Mouse (Mus musculus) C2C12 (cell line): ENCODE data around the gene Itih4. TPM values are rescaled to one million over a fixed set of nuclear protein-coding genes. Genes with fewer than 3 reads are reported as not detected.

ENCODE experiments used
- H3K27me3 ChIP-seq: one replicate; pipeline ENCODE4 v1.6.1; 2011; ENCODE audit not compliant: control insufficient read depth, insufficient read depth, insufficient read length
- H3K36me3 ChIP-seq: one replicate; pipeline ENCODE4 v1.6.1; 2011; ENCODE audit not compliant: control insufficient read depth, insufficient read depth
- H3K4me3 ChIP-seq: one replicate; pipeline ENCODE4 v1.5.1; 2011; ENCODE audit warnings: mild to moderate bottlenecking, control low read depth; ENCODE audit not compliant: poor library complexity, insufficient read depth, severe bottlenecking
- H3K79me2 ChIP-seq: one replicate; pipeline ENCODE4 v1.6.1; 2011; ENCODE audit not compliant: control insufficient read depth, insufficient read depth
- H3K79me3 ChIP-seq: one replicate; pipeline ENCODE4 v1.6.1; 2011; ENCODE audit warnings: low read depth, control low read depth
- H3ac ChIP-seq: one replicate; pipeline ENCODE3; 2011; ENCODE audit warnings: low read depth; ENCODE audit not compliant: control insufficient read depth, insufficient read length
- CEBPB ChIP-seq: IDR thresholded peaks from one replicate; pipeline ENCODE4 v1.6.1; 2011; ENCODE audit warnings: low read depth, mild to moderate bottlenecking, control low read depth, moderate library complexity
- CTCF ChIP-seq: IDR thresholded peaks from one replicate; pipeline ENCODE4 v1.5.1; 2011; ENCODE audit not compliant: control insufficient read depth, insufficient read depth, insufficient read length
- FOSL1 ChIP-seq: IDR thresholded peaks from one replicate; pipeline ENCODE4 v1.8.0; 2011; ENCODE audit warnings: mild to moderate bottlenecking, low read length; ENCODE audit not compliant: poor library complexity, insufficient read depth, severe bottlenecking
- MAX ChIP-seq: IDR thresholded peaks from one replicate; pipeline ENCODE4 v1.6.1; 2011; ENCODE audit warnings: mild to moderate bottlenecking, control low read depth
- MYOD1 ChIP-seq: IDR thresholded peaks from one replicate; pipeline ENCODE4 v1.6.1; 2011; ENCODE audit warnings: low read depth; ENCODE audit not compliant: control insufficient read depth, insufficient read length
- MYOG ChIP-seq: IDR thresholded peaks from one replicate; pipeline ENCODE4 v1.6.1; 2011; ENCODE audit not compliant: control insufficient read depth, insufficient read length; ENCODE audit errors: extremely low read depth
- USF1 ChIP-seq: IDR thresholded peaks from one replicate; pipeline ENCODE4 v1.6.1; 2011; ENCODE audit warnings: low read depth, mild to moderate bottlenecking, control low read depth, moderate library complexity
- polyA plus RNA-seq: library from polyadenylated mRNA; unstranded; fragments of >200 nt; fragmentation: generic; extraction: Trizol; gene quantifications from one replicate; pipeline ENCODE4 v1.2.1, GENCODE M21; 2012; ENCODE audit warnings: missing spikeins

Itih4 gene
- polyA plus RNA-seq, 1 experiment = 0.11 TPM

DNA sequence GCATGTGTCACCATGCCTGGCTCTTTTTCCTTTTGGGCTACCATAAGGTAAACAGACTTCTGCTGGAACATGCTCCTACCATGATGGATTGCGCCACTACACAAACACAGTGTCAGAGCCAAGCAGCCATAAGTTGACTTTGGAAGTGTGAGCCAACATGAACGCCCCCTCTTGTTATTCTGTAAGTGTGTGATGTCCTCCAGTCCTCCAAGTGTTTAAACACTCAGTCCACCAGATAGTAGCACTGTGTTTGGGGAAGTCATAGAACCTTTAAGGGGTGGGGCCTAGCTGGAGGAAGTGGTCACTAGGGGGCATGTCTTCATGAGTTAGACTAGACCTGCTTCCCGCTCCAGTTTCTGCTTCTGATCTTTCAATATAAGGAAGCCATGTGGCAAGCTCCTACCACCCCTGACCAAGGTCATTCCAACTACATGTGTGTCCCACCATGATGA lies 21.6 kb downstream of the Itih4 start:
- no peaks in the 10 kb centered on the region for H3K27me3 ChIP-seq
- TF ChIP-seq USF1 = no peak
- TF ChIP-seq MYOG = no peak
- no peak for TF ChIP-seq MAX
- no peak for TF ChIP-seq MYOD1
- H3K79me3 ChIP-seq = no peaks in the 10 kb centered on the region
- no peak overlapping the region for H3ac ChIP-seq
- H3K79me2 ChIP-seq = no peaks in the 10 kb centered on the region
- H3K36me3 ChIP-seq = no peaks in the 10 kb centered on the region
- no peak overlapping the region for H3K4me3 ChIP-seq

DNA sequence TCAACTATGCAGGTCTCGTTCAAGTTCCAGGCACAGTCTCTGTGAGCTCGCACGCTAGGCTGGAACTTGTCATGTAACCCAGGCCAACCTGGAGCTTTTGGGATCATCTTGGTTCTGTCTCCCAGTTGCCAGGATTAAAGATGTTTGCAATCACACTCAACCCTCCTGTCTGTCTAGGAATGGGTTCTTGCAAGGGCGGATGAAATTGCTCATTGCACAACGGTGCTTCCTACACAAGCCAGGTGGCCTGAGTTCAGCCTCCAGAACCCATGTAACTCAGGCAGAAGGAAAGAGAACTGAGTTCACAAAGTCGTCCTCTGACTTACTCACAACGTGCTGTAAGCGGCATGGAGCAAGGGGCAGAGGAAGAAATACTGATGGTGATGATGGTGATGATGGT lies 24.9 kb downstream of the Itih4 start:
- Histone ChIP-seq H3K79me3 (no peaks in the 10 kb centered on the region), H3K36me3 (no peaks in the 10 kb centered on the region), H3K79me2 (no peaks in the 10 kb centered on the region), H3ac (no peak overlapping the region), H3K4me3 (no peak overlapping the region), H3K27me3 (no peaks in the 10 kb centered on the region)
- TF ChIP-seq MYOG = no peak
- TF ChIP-seq CEBPB = no peak

GRCm38 (mm10) chr14:30912641-30913040 lies 26.4 kb downstream of the Itih4 start:
- H3K4me3 ChIP-seq = no peak overlapping the region
- no peaks in the 10 kb centered on the region for H3K79me2 ChIP-seq
- no peak for TF ChIP-seq FOSL1
- TF ChIP-seq USF1 = no peak
- TF ChIP-seq MAX = no peak
- TF ChIP-seq MYOG = no peak
- no peak for TF ChIP-seq MYOD1
- no peak for TF ChIP-seq CEBPB
- TF ChIP-seq CTCF = no peak
- H3K27me3 ChIP-seq = no peaks in the 10 kb centered on the region
- no peaks in the 10 kb centered on the region for H3K79me3 ChIP-seq
- no peaks in the 10 kb centered on the region for H3K36me3 ChIP-seq
- no peak overlapping the region for H3ac ChIP-seq

GRCm38 (mm10) chr14:30913404-30913803 lies 27.1 kb downstream of the Itih4 start:
- Histone ChIP-seq H3K79me2 (no peaks in the 10 kb centered on the region), H3K27me3 (no peaks in the 10 kb centered on the region), H3ac (no peak overlapping the region), H3K36me3 (no peaks in the 10 kb centered on the region), H3K79me3 (no peaks in the 10 kb centered on the region), H3K4me3 (no peak overlapping the region)
- TF ChIP-seq MAX (no peak), MYOD1 (no peak)

DNA sequence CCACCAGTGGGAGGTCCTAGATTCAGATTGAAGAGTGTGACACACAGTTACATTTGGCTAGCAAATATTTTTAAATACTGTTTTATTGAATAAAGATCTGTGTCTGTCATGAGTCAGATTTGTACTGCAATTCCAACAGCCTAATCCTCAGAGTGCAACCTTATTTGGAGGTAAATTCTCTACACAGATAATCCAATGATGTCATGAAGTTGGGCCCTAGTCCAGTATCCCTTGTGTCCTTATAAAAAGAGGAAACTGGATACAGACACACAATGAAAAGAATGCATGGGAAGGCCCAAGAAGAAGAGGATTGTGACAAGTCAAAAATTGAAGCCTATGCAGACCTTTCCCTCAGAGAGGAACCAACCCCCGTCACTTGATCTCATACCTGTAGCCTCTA lies 30.2 kb downstream of the Itih4 start:
- Histone ChIP-seq H3K36me3 (no peaks in the 10 kb centered on the region), H3K79me3 (no peaks in the 10 kb centered on the region), H3K27me3 (no peaks in the 10 kb centered on the region), H3ac (no peak overlapping the region), H3K4me3 (no peak overlapping the region), H3K79me2 (no peaks in the 10 kb centered on the region)
- TF ChIP-seq FOSL1 (no peak), USF1 (no peak), CTCF (no peak), MAX (no peak), MYOD1 (no peak), MYOG (no peak), CEBPB (no peak)

DNA sequence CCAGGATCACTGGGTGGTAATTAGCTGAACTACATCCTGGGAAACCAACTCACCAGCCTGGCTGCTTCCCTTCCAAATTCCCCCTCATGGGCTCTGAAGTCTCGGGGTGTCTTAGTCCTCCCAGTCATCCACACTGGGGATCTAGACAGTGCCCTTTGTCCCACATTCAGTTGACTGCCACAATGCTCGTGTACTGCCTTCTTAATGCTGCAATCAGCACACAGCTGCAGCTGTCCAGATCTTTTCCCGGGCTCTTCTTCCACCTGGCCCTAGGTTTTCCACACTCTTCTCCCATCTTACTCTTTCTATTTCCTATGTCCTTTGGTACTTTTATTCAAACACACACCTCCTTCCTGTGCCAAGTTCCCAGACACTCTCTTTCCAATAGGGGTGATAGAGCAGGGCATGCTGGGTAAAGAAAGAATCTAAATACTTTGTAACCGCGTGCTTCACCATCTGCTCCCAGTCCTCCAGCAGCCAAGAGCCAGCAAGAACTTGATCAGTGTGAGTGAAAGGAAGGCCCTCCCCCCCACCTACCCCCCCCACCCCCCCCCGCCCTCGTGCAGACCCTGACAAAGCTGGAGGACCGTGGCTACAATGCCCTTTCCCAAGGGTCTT lies 35.9 kb downstream of the Itih4 start:
- Histone ChIP-seq H3K36me3 (no peaks in the 10 kb centered on the region), H3ac (no peak overlapping the region)
- TF ChIP-seq CEBPB (no peak), CTCF (no peak), FOSL1 (no peak), MYOG (no peak), USF1 (no peak), MYOD1 (no peak), MAX (no peak)

More for the DNA sequence above, 35.9 kb downstream of the Itih4 start:
- H3K4me3 ChIP-seq = no peak overlapping the region
- no peaks in the 10 kb centered on the region for H3K27me3 ChIP-seq
- H3K79me2 ChIP-seq = no peaks in the 10 kb centered on the region
- H3K79me3 ChIP-seq = no peaks in the 10 kb centered on the region
